ENCODE assay signal across 8 mouse cellular contexts in genomic region chr5:90931911-90932310, GRCm38 (mm10). TPM values are rescaled to one million over a fixed set of nuclear protein-coding genes. Genes with fewer than 3 reads are reported as not detected.
DNase-seq lines count a peak whose midpoint lies in the region; ATAC-seq lines count a peak whose summit lies in the region.

No protein-coding gene starts in this region.

- no peaks in the 10 kb centered on the region for H3K36me3 ChIP-seq in neural tube, embryonic 11.5 days (ENCODE audit: control insufficient read depth, insufficient read depth, low read length)
- peaks cover 22% of the 10 kb centered on the region for H3K36me3 ChIP-seq in limb, embryonic 13.5 days

- H3K27ac ChIP-seq in neural tube, embryonic 11.5 days (ENCODE audit: low read depth, low read length), result peak overlapping the region; percentile 96
- peak overlapping the region; percentile 99 for H3K27ac ChIP-seq in limb, embryonic 13.5 days

- peak overlapping the region; percentile 63 for H3K4me2 ChIP-seq in neural tube, embryonic 11.5 days (ENCODE audit: low read depth)
- peak overlapping the region; percentile 60 for H3K4me2 ChIP-seq in limb, embryonic 13.5 days (replicated peaks)

- H3K9ac ChIP-seq in neural tube, embryonic 11.5 days (ENCODE audit: low read length), result peak overlapping the region; percentile 96
- peak overlapping the region; percentile 96 for H3K9ac ChIP-seq in limb, embryonic 13.5 days

- H3K27me3 ChIP-seq in neural tube, embryonic 11.5 days (ENCODE audit: control insufficient read depth, insufficient read depth, low read length), result no peaks in the 10 kb centered on the region
- H3K27me3 ChIP-seq in limb, embryonic 13.5 days, result no peaks in the 10 kb centered on the region

- ATAC-seq in neural tube, embryonic 11.5 days (ENCODE audit: insufficient read depth, low FRiP score, low TSS enrichment), result no peak; the same call in 1 of the 2 replicates
- ATAC-seq in limb, embryonic 13.5 days (ENCODE audit: low FRiP score, low read depth), result peak; percentile 37; the same call in 1 of the 2 replicates

- peaks cover 6% of the 10 kb centered on the region for H3K4me1 ChIP-seq in neural tube, embryonic 11.5 days (ENCODE audit: control insufficient read depth, insufficient read depth, low read length)
- peaks cover 13% of the 10 kb centered on the region for H3K4me1 ChIP-seq in limb, embryonic 13.5 days

- H3K9me3 ChIP-seq in neural tube, embryonic 11.5 days (ENCODE audit: control insufficient read depth, low read length), result no peaks in the 10 kb centered on the region
- H3K9me3 ChIP-seq in limb, embryonic 13.5 days, result no peaks in the 10 kb centered on the region

- no peak for DNase-seq in neural tube, embryonic 11.5 days (ENCODE audit: low spot score)
- no peak for DNase-seq in neural tube, embryonic 10.5 days (ENCODE audit: extremely low spot score, low spot score)
- peak; percentile 23 for DNase-seq in fibroblast of lung, adult 2 months (ENCODE audit: low read depth)
- DNase-seq in retina, embryonic 14.5 days (ENCODE audit: low spot score), result peak; percentile 58
- DNase-seq in adrenal gland, postnatal 10 days, result no peak
- no peak for DNase-seq in frontal cortex, postnatal 36 days (ENCODE audit: low spot score in 2 of 2)
- no peak for DNase-seq in cerebellum, adult 18-20 months

- H3K4me3 ChIP-seq in neural tube, embryonic 11.5 days (ENCODE audit: low read depth, low read length), result peak overlapping the region; percentile 78
- H3K4me3 ChIP-seq in limb, embryonic 13.5 days, result peak overlapping the region; percentile 76

- WGBS in neural tube, embryonic 11.5 days, result 5% methylated on average over 6 of the region's 6 CpGs
- 7% methylated on average over 6 of the region's 6 CpGs for WGBS in limb, embryonic 13.5 days

RNA-seq across cellular contexts. Expression of gene Mthfd2l, which starts 1.0 kb away (rescaled TPM):
- 87.7 and 93.3 TPM in 2 replicates for polyA plus RNA-seq in neural tube, embryonic 11.5 days (2014; fragmentation: Nextera tagmentation; extraction: Ambion mirVana)
- polyA plus RNA-seq in limb, embryonic 13.5 days (2015; fragmentation: Nextera tagmentation; extraction: Ambion mirVana), result 59.5 and 62.3 TPM in 2 replicates
- total RNA-seq in adrenal gland, postnatal 10 days (2021), result 10 to 100 TPM; 14.8 to 16.1 TPM

RNA-seq across cellular contexts. Expression of gene Cxcl2, which starts 28.2 kb away (rescaled TPM):
- polyA plus RNA-seq in neural tube, embryonic 11.5 days (2014; fragmentation: Nextera tagmentation; extraction: Ambion mirVana), result not detected in 2 replicates
- 0.18 and 0.28 TPM in 2 replicates for polyA plus RNA-seq in limb, embryonic 13.5 days (2015; fragmentation: Nextera tagmentation; extraction: Ambion mirVana)
- total RNA-seq in adrenal gland, postnatal 10 days (2021), result under 1 TPM in 1 of 2 experiments, not detected in 1; 0.36 TPM

RNA-seq across cellular contexts. Expression of gene Cxcl1, which starts 40.9 kb away (rescaled TPM):
- polyA plus RNA-seq in neural tube, embryonic 11.5 days (2014; fragmentation: Nextera tagmentation; extraction: Ambion mirVana), result not detected in 2 replicates
- polyA plus RNA-seq in limb, embryonic 13.5 days (2015; fragmentation: Nextera tagmentation; extraction: Ambion mirVana), result 1.1 and 1.4 TPM in 2 replicates
- total RNA-seq in adrenal gland, postnatal 10 days (2021), result 1 to 10 TPM; 1.3 TPM

Comparison
In these comparisons a context has a peak if more than half of its experiments do, and no peak if none do; other contexts are left out.
1. DNase-seq: peak in fibroblast of lung, adult 2 months (single experiment) and retina, embryonic 14.5 days (single experiment); none in neural tube, embryonic 11.5 days (single experiment), neural tube, embryonic 10.5 days (single experiment), adrenal gland, postnatal 10 days (single experiment), frontal cortex, postnatal 36 days (0 of 2) and cerebellum, adult 18-20 months (0 of 2).